Mouse (Mus musculus) MEL (cell line): ENCODE results near the gene Spag9. TPM values are rescaled to one million over a fixed set of nuclear protein-coding genes. Genes with fewer than 3 reads are reported as not detected.
A peak's percentile ranks its signal among the peaks of the same experiment; 100 is the strongest.

ENCODE experiments used
- DNase-seq: peaks from one replicate; pipeline ENCODE4 v3.0.0; 2011; ENCODE audit warnings: low read depth, low spot score
- H3K27ac ChIP-seq: 2 replicates; pipeline ENCODE4 v1.5.1; 2012; ENCODE audit warnings: low read depth, mild to moderate bottlenecking, control low read depth, low read length, moderate library complexity; ENCODE audit not compliant: control insufficient read depth
- H3K27me3 ChIP-seq, 2 experiments: fragments of 150-350 bp in 1 of 2; sonication (generic) in 1 of 2; 2 replicates each; pipeline ENCODE4 v1.6.1; 2012; ENCODE audit warnings: low read length in 2 of 2, mild to moderate bottlenecking in 2 of 2, improper control_type of control experiment in 1 of 2, moderate library complexity in 1 of 2; ENCODE audit not compliant: insufficient read depth in 2 of 2, control insufficient read depth in 1 of 2
- H3K36me3 ChIP-seq, 2 experiments: 2 replicates each; pipeline ENCODE4 v1.6.1; 2012 to 2014; ENCODE audit warnings: low read length in 2 of 2, improper control_type of control experiment in 1 of 2, inconsistent platforms in 1 of 2, mild to moderate bottlenecking in 1 of 2; ENCODE audit not compliant: insufficient read depth in 2 of 2, control insufficient read depth in 1 of 2
- H3K4me1 ChIP-seq, 2 experiments: fragments of 150-350 bp in 1 of 2; sonication (generic) in 1 of 2; 2 replicates each; pipeline ENCODE4 v1.6.1; 2012; ENCODE audit warnings: low read length in 2 of 2, improper control_type of control experiment in 1 of 2, mild to moderate bottlenecking in 1 of 2; ENCODE audit not compliant: insufficient read depth in 2 of 2, control insufficient read depth in 1 of 2
- H3K4me3 ChIP-seq, 2 experiments: fragments of 150-350 bp in 1 of 2; sonication (generic) in 1 of 2; 2 replicates each; pipeline ENCODE4 v1.5.1; 2012; ENCODE audit warnings: low read depth in 2 of 2, low read length in 2 of 2, mild to moderate bottlenecking in 2 of 2, moderate library complexity in 2 of 2, control low read depth in 1 of 2, improper control_type of control experiment in 1 of 2; ENCODE audit not compliant: control insufficient read depth in 1 of 2, insufficient read depth in 1 of 2
- H3K79me2 ChIP-seq: 2 replicates; pipeline ENCODE4 v1.6.1; 2012; ENCODE audit warnings: mild to moderate bottlenecking, low read length, moderate library complexity; ENCODE audit not compliant: control insufficient read depth, poor library complexity, insufficient read depth
- H3K9ac ChIP-seq: 2 replicates; pipeline ENCODE4 v1.6.1; 2012; ENCODE audit warnings: low read depth, mild to moderate bottlenecking, control low read depth, low read length, moderate library complexity; ENCODE audit not compliant: control insufficient read depth, poor library complexity, severe bottlenecking
- H3K9me3 ChIP-seq: fragments of 150-350 bp; sonication (generic); replicated peaks from 2 replicates; pipeline ENCODE4 v1.6.1; 2012; ENCODE audit warnings: mild to moderate bottlenecking, low read length, improper control_type of control experiment, moderate library complexity; ENCODE audit not compliant: insufficient read depth
- BHLHE40 ChIP-seq: IDR thresholded peaks from 2 replicates; pipeline ENCODE4 v1.6.1; 2012; ENCODE audit warnings: low read depth, mild to moderate bottlenecking, inconsistent platforms, low read length, improper control_type of control experiment, borderline replicate concordance
- CHD1 ChIP-seq: IDR thresholded peaks from 2 replicates; pipeline ENCODE4 v1.6.1; 2012; ENCODE audit warnings: low read depth, mild to moderate bottlenecking, inconsistent platforms, low read length, improper control_type of control experiment
- E2F4 ChIP-seq: IDR thresholded peaks from 2 replicates; pipeline ENCODE4 v1.6.1; 2011; ENCODE audit warnings: low read depth, low read length, improper control_type of control experiment, borderline replicate concordance
- ELF1 ChIP-seq: IDR thresholded peaks from 2 replicates; pipeline ENCODE4 v1.6.1; 2014; ENCODE audit warnings: low read depth, mild to moderate bottlenecking, inconsistent platforms, low read length, improper control_type of control experiment, moderate library complexity
- ETS1 ChIP-seq: IDR thresholded peaks from 2 replicates; pipeline ENCODE4 v1.6.1; 2012; ENCODE audit warnings: low read depth, mild to moderate bottlenecking, inconsistent platforms, low read length, improper control_type of control experiment, moderate library complexity
- GATA1 ChIP-seq: IDR thresholded peaks from 2 replicates; pipeline ENCODE4 v1.6.1; 2011; ENCODE audit warnings: low read depth, low read length, improper control_type of control experiment
- HCFC1 ChIP-seq: IDR thresholded peaks from 2 replicates; pipeline ENCODE4 v1.6.1; 2012; ENCODE audit warnings: low read depth, mild to moderate bottlenecking, inconsistent platforms, low read length, improper control_type of control experiment, moderate library complexity
- JUND ChIP-seq: IDR thresholded peaks from 2 replicates; pipeline ENCODE4 v1.6.1; 2011; ENCODE audit warnings: low read depth, mild to moderate bottlenecking, improper control_type of control experiment, low read length
- MAFK ChIP-seq: IDR thresholded peaks from 2 replicates; pipeline ENCODE4 v1.6.1; 2011; ENCODE audit warnings: low read depth, mild to moderate bottlenecking, low read length, improper control_type of control experiment, borderline replicate concordance
- MAX ChIP-seq: IDR thresholded peaks from 2 replicates; pipeline ENCODE4 v1.6.1; 2011; ENCODE audit warnings: low read length, improper control_type of control experiment
- MAZ ChIP-seq: IDR thresholded peaks from 2 replicates; pipeline ENCODE4 v1.6.1; 2012; ENCODE audit warnings: low read depth, mild to moderate bottlenecking, inconsistent platforms, low read length, improper control_type of control experiment
- MXI1 ChIP-seq: IDR thresholded peaks from 2 replicates; pipeline ENCODE4 v1.6.1; 2011; ENCODE audit warnings: mild to moderate bottlenecking, low read depth, low read length, improper control_type of control experiment
- MYC ChIP-seq: IDR thresholded peaks from 2 replicates; pipeline ENCODE4 v1.6.1; 2011; ENCODE audit warnings: low read depth, mild to moderate bottlenecking, low read length, improper control_type of control experiment, moderate library complexity
- NRF1 ChIP-seq: IDR thresholded peaks from 2 replicates; pipeline ENCODE4 v1.6.1; 2014; ENCODE audit warnings: low read depth, mild to moderate bottlenecking, inconsistent platforms, low read length, improper control_type of control experiment, moderate library complexity; ENCODE audit not compliant: poor library complexity, insufficient read depth, severe bottlenecking
- POLR2AphosphoS2 ChIP-seq: IDR thresholded peaks from 2 replicates; pipeline ENCODE4 v1.6.1; 2011; ENCODE audit warnings: low read length, improper control_type of control experiment
- RAD21 ChIP-seq: IDR thresholded peaks from 2 replicates; pipeline ENCODE4 v1.6.1; 2011; ENCODE audit warnings: mild to moderate bottlenecking, low read depth, low read length, improper control_type of control experiment
- RCOR1 ChIP-seq: IDR thresholded peaks from 2 replicates; pipeline ENCODE4 v1.6.1; 2012; ENCODE audit warnings: low read depth, mild to moderate bottlenecking, inconsistent platforms, low read length, improper control_type of control experiment
- SIN3A ChIP-seq: IDR thresholded peaks from 2 replicates; pipeline ENCODE4 v1.6.1; 2012; ENCODE audit warnings: low read length, improper control_type of control experiment, inconsistent platforms
- TAL1 ChIP-seq: IDR thresholded peaks from 2 replicates; pipeline ENCODE4 v1.6.1; 2012; ENCODE audit warnings: mild to moderate bottlenecking, inconsistent platforms, low read length, moderate library complexity, mixed read lengths
- TBP ChIP-seq: IDR thresholded peaks from 2 replicates; pipeline ENCODE4 v1.8.0; 2011; ENCODE audit warnings: low read depth, low read length, improper control_type of control experiment
- USF1 ChIP-seq: IDR thresholded peaks from 2 replicates; pipeline ENCODE4 v1.6.1; 2014; ENCODE audit warnings: low read depth, mild to moderate bottlenecking, inconsistent platforms, low read length, improper control_type of control experiment, moderate library complexity
- USF2 ChIP-seq, 2 experiments: IDR thresholded peaks; 2 replicates each; pipeline ENCODE4 v1.6.1; 2011 to 2012; ENCODE audit warnings: improper control_type of control experiment in 2 of 2, low read length in 2 of 2, borderline replicate concordance in 1 of 2, inconsistent platforms in 1 of 2, low read depth in 1 of 2, mild to moderate bottlenecking in 1 of 2; ENCODE audit not compliant: insufficient read depth in 1 of 2
- ZC3H11A ChIP-seq: IDR thresholded peaks from 2 replicates; pipeline ENCODE4 v1.6.1; 2012; ENCODE audit warnings: low read depth, mild to moderate bottlenecking, inconsistent platforms, low read length, improper control_type of control experiment
- ZKSCAN1 ChIP-seq: IDR thresholded peaks from 2 replicates; pipeline ENCODE4 v1.6.1; 2012; ENCODE audit warnings: low read depth, mild to moderate bottlenecking, inconsistent platforms, low read length, improper control_type of control experiment, moderate library complexity
- ZNF384 ChIP-seq: IDR thresholded peaks from 2 replicates; pipeline ENCODE4 v1.6.1; 2012; ENCODE audit warnings: low read depth, mild to moderate bottlenecking, inconsistent platforms, low read length, improper control_type of control experiment
- polyA plus RNA-seq, 2 experiments: library from polyadenylated mRNA; stranded (reverse) in 1 of 2; unstranded in 1 of 2; fragments of >175 nt in 1 of 2; fragments of >200 nt in 1 of 2; gene quantifications; 2 replicates each; pipeline versions ENCODE4 v1.2.1 to v1.2.4; 2012; ENCODE audit warnings: low replicate concordance in 2 of 2, low read depth in 1 of 2; ENCODE audit not compliant: insufficient read length in 2 of 2, insufficient read depth in 1 of 2, missing spikeins in 1 of 2
- total RNA-seq: library from RNA; depleted of rRNA; stranded (reverse); fragments of 300-350 nt; gene quantifications from 2 replicates; pipeline ENCODE4 v1.2.3, GENCODE M21; 2012

Gene Spag9
- total and polyA plus RNA-seq, 3 experiments = 18.9 to 279 (median 20.6) TPM

DNA sequence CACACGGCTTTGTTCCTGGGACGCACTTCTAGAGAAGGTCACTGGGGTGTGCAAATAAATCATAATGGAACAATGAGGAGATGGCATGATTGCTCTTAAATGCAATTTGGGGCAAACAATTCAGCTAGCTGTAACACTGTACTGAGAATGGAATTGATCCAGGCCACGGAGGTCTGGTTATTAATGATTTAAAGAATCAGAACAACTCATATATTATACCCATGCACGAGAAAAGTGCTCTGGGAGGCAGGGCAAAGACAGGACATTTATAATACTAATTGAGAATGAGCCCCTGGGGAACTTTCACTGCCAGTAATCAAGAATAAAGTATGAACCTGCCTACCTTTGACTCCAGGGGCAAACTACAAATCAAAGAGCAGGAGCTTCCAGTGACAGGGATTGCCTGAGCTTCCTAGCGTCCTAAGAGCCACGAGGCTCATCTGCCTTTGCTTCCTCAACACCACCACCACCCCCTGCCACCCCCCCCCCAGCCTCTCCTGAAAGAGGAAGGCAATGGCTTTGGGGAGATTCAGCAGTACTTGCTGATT, 16.3 kb upstream of the Spag9 start:
- H3K9ac ChIP-seq = no peak overlapping the region
- DNase-seq = no peak
- H3K4me3 ChIP-seq = no peak overlapping the region
- no peaks in the 10 kb centered on the region for H3K36me3 ChIP-seq
- no peaks in the 10 kb centered on the region for H3K4me1 ChIP-seq
- H3K79me2 ChIP-seq = no peaks in the 10 kb centered on the region
- TF ChIP-seq TBP (no peak), RAD21 (no peak), TAL1 (no peak), MAZ (no peak), CHD1 (no peak), GATA1 (no peak), ZC3H11A (no peak), USF1 (no peak), ETS1 (no peak), E2F4 (no peak), BHLHE40 (no peak), MAFK (no peak), USF2 (IDR thresholded peaks at IDR 0.05; ENCODE audit: borderline replicate concordance in 1 of 2, insufficient read depth in 1 of 2, low read depth in 1 of 2, low read length in 2 of 2) (no peak), SIN3A (no peak), ZKSCAN1 (no peak), MAX (no peak), ELF1 (no peak), JUND (no peak), ZNF384 (no peak)
- no peaks in the 10 kb centered on the region for H3K9me3 ChIP-seq
- no peak overlapping the region for H3K27ac ChIP-seq
- H3K27me3 ChIP-seq = no peaks in the 10 kb centered on the region; a peak in 1 of 4 replicates

DNA sequence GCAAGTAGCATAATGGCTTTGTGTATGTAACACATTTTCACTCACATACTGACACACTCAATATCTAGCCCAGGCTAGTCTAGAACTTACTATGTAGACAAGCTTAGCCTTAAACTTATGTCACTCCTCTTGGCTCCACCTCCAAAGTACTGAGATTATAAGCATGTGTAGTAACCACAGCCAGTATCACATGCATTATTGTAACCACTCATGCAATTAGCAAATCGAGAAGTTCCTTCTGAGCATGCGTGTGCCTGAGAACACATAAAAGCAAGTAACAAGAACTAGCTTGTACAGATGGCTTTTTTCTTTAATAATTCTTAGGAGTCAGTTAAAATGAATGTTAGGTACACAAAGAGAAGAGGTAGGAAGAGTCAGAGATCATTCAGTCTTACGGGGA, 11.3 kb upstream of the Spag9 start:
- H3K9ac ChIP-seq = peak overlapping the region; percentile 24; the same call in 1 of the 2 replicates
- peak; percentile 61; the same call in 1 of the 2 replicates for TF ChIP-seq MAX
- no peak for TF ChIP-seq E2F4
- TF ChIP-seq SIN3A = peak; percentile 48
- TF ChIP-seq BHLHE40 = peak; percentile 40; the same call in 1 of the 2 replicates
- no peak for TF ChIP-seq TBP
- TF ChIP-seq RCOR1 = 0 out of 2 replicates have a peak, but pooled peaks have one; percentile 33
- peak; percentile 31; the same call in 1 of the 2 replicates for TF ChIP-seq HCFC1
- peak; percentile 73 for TF ChIP-seq NRF1
- peak; percentile 41; the same call in 1 of the 2 replicates for TF ChIP-seq USF1
- TF ChIP-seq ELF1 = no peak
- no peak for TF ChIP-seq POLR2AphosphoS2
- peak; percentile 40; the same call in 1 of the 2 replicates for TF ChIP-seq ETS1
- TF ChIP-seq MXI1 = 0 out of 2 replicates have a peak, but pooled peaks have one; percentile 43
- peak; percentile 61; the same call in 1 of the 2 replicates for TF ChIP-seq MYC
- TF ChIP-seq, all 39 proteins: peak for 10
- peak; percentile 82 for DNase-seq
- H3K27ac ChIP-seq = no peak overlapping the region
- no peaks in the 10 kb centered on the region for H3K9me3 ChIP-seq
- H3K4me3 ChIP-seq = 0 out of 4 replicates have a peak overlapping the region, but pooled peaks of 1 of the 2 experiments have one; percentile 22
- no peaks in the 10 kb centered on the region for H3K79me2 ChIP-seq
- H3K36me3 ChIP-seq = peaks cover 0 to 14% of the 10 kb centered on the region in 2 experiments; a peak in 2 of 4 replicates
- peaks cover 8 to 27% of the 10 kb centered on the region in 2 experiments for H3K4me1 ChIP-seq
- no peaks in the 10 kb centered on the region for H3K27me3 ChIP-seq
